Mouse (Mus musculus) cortical plate, adult 2 months (tissue): ENCODE measurements around the gene Dglucy.

Experiments used
- CTCF ChIP-seq: fragments of 200-500 bp; IDR thresholded peaks from 2 replicates; pipeline ENCODE4 v1.5.1; 2011; ENCODE audit warnings: mild to moderate bottlenecking, control low read depth, low read length; ENCODE audit not compliant: insufficient read depth; ENCODE audit errors: extremely low read depth
- POLR2A ChIP-seq: fragments of 200-500 bp; IDR thresholded peaks from 2 replicates; pipeline ENCODE4 v1.6.1; 2011; ENCODE audit warnings: mild to moderate bottlenecking, low read length, control low read depth; ENCODE audit not compliant: insufficient read depth; ENCODE audit errors: extremely low read depth

GRCm38 (mm10) chr12:100903761-100904160, 124.9 kb downstream of the Dglucy start:
- no peak for TF ChIP-seq CTCF
- no peak for TF ChIP-seq POLR2A
